Mouse (Mus musculus): ENCODE measurements around the gene Ptrh1. TPM values are rescaled to one million over a fixed set of nuclear protein-coding genes. Genes with fewer than 3 reads are reported as not detected.
A peak's percentile ranks its signal among the peaks of the same experiment; 100 is the strongest.

The Ptrh1 gene
- polyA plus RNA-seq, 1 experiment = 1.1 TPM

DNA sequence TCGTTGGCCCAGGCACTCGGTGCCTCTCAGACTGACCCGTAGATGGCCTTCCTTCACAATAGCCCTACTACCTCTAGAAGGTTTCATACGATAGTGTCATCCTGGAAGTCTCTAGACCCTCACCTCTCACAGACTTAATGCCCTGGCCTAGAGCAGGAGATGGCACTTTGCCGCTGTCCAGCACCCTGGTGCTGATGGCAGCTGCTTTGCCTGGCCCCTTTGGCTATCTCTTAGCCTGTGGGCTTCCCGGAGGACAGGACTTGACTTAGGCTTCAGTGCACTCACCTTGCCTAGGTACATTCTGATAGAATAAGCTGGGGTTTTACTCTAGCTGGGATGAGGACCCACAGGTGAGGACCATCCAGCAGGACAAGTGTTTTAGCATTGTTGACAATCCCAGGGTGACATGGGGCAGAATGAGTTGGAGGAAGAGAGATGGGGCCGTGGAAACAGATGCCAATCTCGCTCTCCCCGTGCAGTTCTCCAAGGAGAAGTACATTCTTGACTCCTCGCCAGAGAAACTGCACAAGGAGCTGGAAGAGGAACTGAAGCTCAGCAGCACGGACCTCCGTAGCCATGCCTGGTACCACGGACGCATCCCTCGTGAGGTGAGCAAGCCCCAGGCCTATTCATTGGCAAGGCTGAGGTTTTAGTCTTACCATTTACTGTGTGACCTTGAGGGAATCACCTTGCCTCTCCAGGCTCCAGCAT lies 31.2 kb upstream of the Ptrh1 start:
- H3K27ac ChIP-seq (replicated peaks; ENCODE audit: low read depth, low read length) = no peak overlapping the region
- H3K4me1 ChIP-seq (ENCODE audit: control insufficient read depth, insufficient read depth, insufficient read length, low read length) = peaks cover 13% of the 10 kb centered on the region
- H3K4me3 ChIP-seq (ENCODE audit: insufficient read depth, low read depth, low read length) = no peak overlapping the region

DNA sequence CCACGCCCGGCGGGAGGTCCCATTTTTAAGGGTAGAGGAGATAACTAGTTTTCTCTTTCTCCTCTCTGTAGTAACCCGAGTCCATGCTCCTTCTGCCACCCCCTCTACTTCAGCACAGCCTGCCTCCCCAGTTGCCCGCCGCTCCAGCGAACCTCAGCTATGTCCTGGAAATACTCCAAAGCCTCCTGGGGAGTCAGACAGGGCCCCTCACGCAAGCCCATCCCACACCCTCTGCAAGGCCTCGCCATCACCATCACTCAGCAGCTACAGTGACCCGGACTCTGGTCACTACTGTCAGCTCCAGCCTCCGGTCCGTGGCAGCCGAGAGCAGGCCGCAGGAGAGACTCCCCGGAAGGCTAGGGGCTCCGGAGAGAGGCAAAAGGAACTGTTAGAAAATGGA lies 26.5 kb upstream of the Ptrh1 start:
- H3K27ac ChIP-seq (replicated peaks; ENCODE audit: low read depth, low read length) = no peak overlapping the region
- no peak overlapping the region for H3K4me3 ChIP-seq (ENCODE audit: insufficient read depth, low read depth, low read length)
- no peaks in the 10 kb centered on the region for H3K4me1 ChIP-seq (ENCODE audit: control insufficient read depth, insufficient read depth, insufficient read length, low read length)

DNA sequence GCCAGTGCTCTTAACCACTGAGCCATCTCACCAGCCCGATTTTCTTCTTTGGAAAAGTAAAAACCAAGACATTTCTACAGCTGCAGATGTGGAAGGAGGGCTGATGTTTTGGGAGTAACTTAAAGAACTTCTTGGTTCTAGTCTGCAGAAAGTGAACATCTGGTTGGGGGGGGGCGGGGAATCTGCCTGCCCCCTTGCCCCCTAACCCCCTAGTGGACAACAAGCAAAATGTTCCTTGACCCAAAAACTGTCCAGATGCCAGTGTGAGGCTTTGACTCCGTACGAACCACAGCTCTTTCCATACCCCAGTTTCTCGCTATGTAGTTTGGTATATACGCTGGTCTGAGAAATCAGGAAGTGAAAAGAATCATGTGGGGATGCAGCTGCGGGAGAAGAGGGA lies 25.4 kb upstream of the Ptrh1 start:
- no peak overlapping the region for H3K4me3 ChIP-seq (ENCODE audit: insufficient read depth, low read depth, low read length)
- H3K4me1 ChIP-seq (ENCODE audit: control insufficient read depth, insufficient read depth, insufficient read length, low read length) = no peaks in the 10 kb centered on the region
- no peak overlapping the region for H3K27ac ChIP-seq (replicated peaks; ENCODE audit: low read depth, low read length)

DNA sequence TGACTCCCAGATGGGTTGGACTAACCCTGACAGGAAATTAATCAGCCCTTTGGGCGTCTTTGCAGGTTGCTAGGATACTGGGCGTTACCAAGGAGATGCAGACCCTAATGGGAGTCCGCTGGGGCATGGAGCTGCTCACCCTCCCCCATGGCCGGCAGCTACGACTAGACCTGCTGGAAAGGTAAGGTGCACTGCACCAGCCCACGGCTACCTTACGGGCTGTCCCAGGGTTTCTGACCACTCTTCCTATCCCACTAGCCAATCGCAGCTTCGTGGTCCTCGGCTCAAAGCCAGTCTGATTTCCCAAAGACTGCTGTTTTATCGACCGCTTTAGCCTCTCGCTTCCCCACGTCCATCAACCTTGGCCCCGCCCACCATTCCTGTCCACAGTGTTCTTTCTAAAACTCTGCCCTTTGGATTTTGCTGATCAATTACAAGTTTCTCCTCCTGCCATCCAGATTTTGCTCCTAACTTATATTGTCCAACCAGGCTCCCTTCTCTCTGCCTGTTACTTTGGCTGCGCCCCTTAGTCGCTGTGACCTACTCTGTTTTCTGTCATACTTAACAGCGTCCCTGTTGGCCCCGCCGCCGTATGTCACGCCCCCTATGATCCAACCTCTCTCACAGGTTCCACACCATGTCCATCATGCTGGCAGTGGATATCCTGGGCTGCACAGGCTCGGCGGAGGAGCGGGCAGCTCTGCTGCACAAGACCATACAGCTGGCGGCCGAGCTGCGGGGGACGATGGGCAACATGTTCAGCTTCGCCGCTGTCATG lies 24.5 kb upstream of the Ptrh1 start:
- Histone ChIP-seq H3K4me1 (ENCODE audit: control insufficient read depth, insufficient read depth, insufficient read length, low read length) (no peaks in the 10 kb centered on the region), H3K27ac (replicated peaks; ENCODE audit: low read depth, low read length) (no peak overlapping the region), H3K4me3 (ENCODE audit: insufficient read depth, low read depth, low read length) (peak overlapping the region; percentile 37)

DNA sequence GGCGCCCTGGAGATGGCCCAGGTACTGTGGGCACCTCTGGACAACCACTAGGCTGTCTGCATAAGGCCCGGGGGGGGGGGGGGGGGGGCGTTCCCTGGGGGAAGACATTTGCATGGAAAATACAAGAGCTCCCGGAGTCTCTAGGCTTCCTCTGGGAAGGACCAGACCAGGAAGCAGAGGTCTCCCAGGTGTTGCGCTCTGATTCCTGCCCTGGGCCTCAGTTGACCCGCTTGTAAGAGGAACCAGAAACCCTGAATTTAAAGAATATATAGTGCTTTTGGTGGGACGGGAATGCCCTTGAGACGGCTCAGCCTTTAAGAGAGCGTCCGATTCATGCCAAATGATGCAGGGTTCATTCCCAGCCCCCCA lies 23.9 kb upstream of the Ptrh1 start:
- Histone ChIP-seq H3K4me1 (ENCODE audit: control insufficient read depth, insufficient read depth, insufficient read length, low read length) (no peaks in the 10 kb centered on the region), H3K27ac (replicated peaks; ENCODE audit: low read depth, low read length) (no peak overlapping the region), H3K4me3 (ENCODE audit: insufficient read depth, low read depth, low read length) (no peak overlapping the region)

DNA sequence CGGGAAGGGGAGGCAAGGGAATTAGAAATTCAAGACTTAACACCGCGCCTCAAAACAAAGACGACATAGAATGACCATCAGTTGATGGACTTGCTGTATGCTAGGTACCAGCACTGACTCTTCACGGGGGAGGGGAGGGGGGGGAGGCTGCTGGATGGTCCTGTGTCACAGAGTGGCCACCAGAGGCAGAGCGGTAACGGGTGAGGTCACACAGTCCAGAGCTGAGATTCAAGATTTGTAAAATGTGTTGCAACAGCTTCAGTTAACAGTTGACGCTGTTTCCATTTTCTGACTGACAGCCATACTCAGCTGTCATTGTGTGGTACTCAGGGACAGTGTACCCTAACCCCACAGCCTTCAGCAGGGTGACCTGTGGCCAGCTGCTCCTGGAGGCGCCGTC lies 23.4 kb upstream of the Ptrh1 start:
- H3K4me3 ChIP-seq (ENCODE audit: insufficient read depth, low read depth, low read length) = no peak overlapping the region
- H3K4me1 ChIP-seq (ENCODE audit: control insufficient read depth, insufficient read depth, insufficient read length, low read length) = no peaks in the 10 kb centered on the region

GRCm38 (mm10) chr2:32756674-32757055 lies 18.9 kb upstream of the Ptrh1 start:
- Histone ChIP-seq H3K27ac (replicated peaks; ENCODE audit: low read depth, low read length) (no peak overlapping the region), H3K4me3 (ENCODE audit: insufficient read depth, low read depth, low read length) (no peak overlapping the region), H3K4me1 (ENCODE audit: control insufficient read depth, insufficient read depth, insufficient read length, low read length) (no peaks in the 10 kb centered on the region)

More for the DNA sequence above, 23.4 kb upstream of the Ptrh1 start:
- H3K27ac ChIP-seq (replicated peaks; ENCODE audit: low read depth, low read length) = no peak overlapping the region

- peak within 1 kb of the TSS; percentile 89 for H3K4me3 ChIP-seq (ENCODE audit: insufficient read depth, low read depth, low read length)
- H3K4me1 ChIP-seq (ENCODE audit: control insufficient read depth, insufficient read depth, insufficient read length, low read length) = no peaks in the 10 kb centered on the region
- peak within 1 kb of the TSS; percentile 80 for H3K27ac ChIP-seq (replicated peaks; ENCODE audit: low read depth, low read length)
Observed at GRCm38 (mm10) chr2:32757056-32757845, 18.3 kb upstream of the Ptrh1 start, which contains the start of gene Tor2a. TSS of gene Tor2a (plus strand) at chr2:32757234.

DNA sequence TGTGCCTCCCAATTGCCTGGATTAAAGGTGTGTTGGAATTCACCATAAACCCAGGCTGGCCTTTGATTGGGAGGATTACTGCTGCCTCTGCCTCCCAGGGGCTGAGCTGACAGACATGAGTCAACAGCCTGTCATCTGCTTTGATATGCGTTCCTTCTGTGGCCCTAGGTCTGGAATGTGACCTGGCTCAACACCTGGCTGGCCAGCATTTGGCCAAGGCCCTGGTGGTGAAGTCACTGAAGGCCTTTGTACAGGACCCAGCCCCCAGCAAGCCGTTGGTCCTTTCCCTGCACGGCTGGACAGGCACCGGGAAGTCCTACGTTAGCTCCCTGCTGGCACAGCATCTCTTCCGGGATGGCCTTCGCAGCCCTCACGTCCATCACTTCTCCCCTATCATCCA lies 17.1 kb upstream of the Ptrh1 start:
- Histone ChIP-seq H3K27ac (replicated peaks; ENCODE audit: low read depth, low read length) (no peak overlapping the region), H3K4me3 (ENCODE audit: insufficient read depth, low read depth, low read length) (no peak overlapping the region), H3K4me1 (ENCODE audit: control insufficient read depth, insufficient read depth, insufficient read length, low read length) (no peaks in the 10 kb centered on the region)

- H3K4me3 ChIP-seq (ENCODE audit: insufficient read depth, low read depth, low read length) = no peak overlapping the region
- no peaks in the 10 kb centered on the region for H3K4me1 ChIP-seq (ENCODE audit: control insufficient read depth, insufficient read depth, insufficient read length, low read length)
- H3K27ac ChIP-seq (replicated peaks; ENCODE audit: low read depth, low read length) = no peak overlapping the region
Observed at GRCm38 (mm10) chr2:32759001-32759400, 16.6 kb upstream of the Ptrh1 start.

DNA sequence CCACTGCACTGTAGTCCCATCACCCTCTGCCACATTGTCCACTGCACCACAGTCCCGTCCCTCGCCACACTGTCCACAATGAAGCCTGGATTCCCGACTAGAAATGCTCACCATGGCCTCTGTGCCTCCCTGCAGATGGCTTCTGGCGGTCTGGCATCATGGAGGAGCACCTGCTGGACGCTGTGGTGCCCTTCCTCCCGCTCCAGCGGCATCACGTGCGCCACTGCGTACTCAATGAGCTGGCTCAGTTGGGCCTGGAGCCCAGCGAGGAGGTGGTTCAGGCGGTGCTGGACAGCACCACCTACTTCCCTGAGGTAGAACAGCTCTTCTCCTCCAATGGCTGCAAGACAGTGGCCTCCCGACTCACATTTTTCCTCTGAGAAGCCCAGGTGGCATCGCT lies 14.2 kb upstream of the Ptrh1 start:
- Histone ChIP-seq H3K4me3 (ENCODE audit: insufficient read depth, low read depth, low read length) (no peak overlapping the region), H3K4me1 (ENCODE audit: control insufficient read depth, insufficient read depth, insufficient read length, low read length) (no peaks in the 10 kb centered on the region), H3K27ac (replicated peaks; ENCODE audit: low read depth, low read length) (no peak overlapping the region)

GRCm38 (mm10) chr2:32761859-32762258 lies 13.7 kb upstream of the Ptrh1 start:
- Histone ChIP-seq H3K4me3 (ENCODE audit: insufficient read depth, low read depth, low read length) (no peak overlapping the region), H3K4me1 (ENCODE audit: control insufficient read depth, insufficient read depth, insufficient read length, low read length) (no peaks in the 10 kb centered on the region), H3K27ac (replicated peaks; ENCODE audit: low read depth, low read length) (no peak overlapping the region)

DNA sequence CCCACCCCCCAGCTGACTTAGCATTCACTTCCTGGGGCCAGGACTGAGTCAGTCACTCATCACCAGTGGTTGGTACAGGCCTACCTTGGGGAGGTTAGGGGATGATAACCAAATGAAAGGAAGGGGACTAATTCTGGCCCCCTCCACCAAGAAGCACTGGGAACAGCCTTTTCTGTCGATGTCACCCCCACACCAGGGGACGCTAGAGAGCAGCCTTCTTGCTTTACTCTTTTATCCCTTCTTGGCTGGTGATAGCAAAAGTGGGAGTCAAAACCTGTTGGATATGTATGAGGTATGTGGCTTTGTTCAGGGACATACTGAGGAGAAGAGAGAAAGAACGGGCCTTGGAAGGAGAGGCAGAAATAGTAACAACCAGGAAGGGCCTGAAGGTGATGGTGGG lies 12.2 kb upstream of the Ptrh1 start:
- H3K27ac ChIP-seq (replicated peaks; ENCODE audit: low read depth, low read length) = no peak overlapping the region
- H3K4me3 ChIP-seq (ENCODE audit: insufficient read depth, low read depth, low read length) = no peak overlapping the region
- no peaks in the 10 kb centered on the region for H3K4me1 ChIP-seq (ENCODE audit: control insufficient read depth, insufficient read depth, insufficient read length, low read length)

- H3K4me3 ChIP-seq (ENCODE audit: insufficient read depth, low read depth, low read length) = no peak overlapping the region
- no peaks in the 10 kb centered on the region for H3K4me1 ChIP-seq (ENCODE audit: control insufficient read depth, insufficient read depth, insufficient read length, low read length)
- H3K27ac ChIP-seq (replicated peaks; ENCODE audit: low read depth, low read length) = no peak overlapping the region
Observed at GRCm38 (mm10) chr2:32767241-32767640, 8.3 kb upstream of the Ptrh1 start.

DNA sequence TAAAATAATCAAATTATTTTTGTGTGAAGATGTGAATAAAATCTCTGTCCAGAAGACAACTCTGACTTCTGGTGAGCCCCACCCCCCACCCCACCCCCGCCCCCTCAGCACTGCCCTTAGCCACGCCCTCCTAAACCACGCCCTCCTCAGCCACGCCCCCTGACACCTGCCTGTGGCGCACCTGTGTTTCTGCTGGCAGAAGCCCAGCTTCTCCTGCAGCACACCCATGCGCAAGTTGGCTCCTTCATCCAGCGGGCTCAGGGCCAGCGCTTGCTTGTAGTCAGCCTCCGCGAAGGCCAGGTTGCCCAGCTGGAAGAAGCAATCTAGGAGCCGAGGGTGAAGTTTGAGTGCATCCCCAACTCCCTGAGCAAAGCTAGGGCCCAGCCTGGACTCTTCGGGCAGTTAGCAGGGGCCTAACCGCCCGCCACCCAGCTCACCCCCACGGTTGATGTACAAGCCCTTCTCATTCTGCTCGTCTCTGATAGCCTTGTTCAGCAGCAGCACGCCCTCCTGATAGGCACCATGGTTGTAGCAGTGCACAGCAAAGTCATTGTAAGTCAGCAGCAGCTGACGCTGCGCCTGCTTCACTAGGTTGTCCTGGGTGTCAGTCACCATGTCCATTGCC lies 6.8 kb upstream of the Ptrh1 start:
- H3K4me3 ChIP-seq (ENCODE audit: insufficient read depth, low read depth, low read length) = no peak overlapping the region
- H3K27ac ChIP-seq (replicated peaks; ENCODE audit: low read depth, low read length) = no peak overlapping the region
- H3K4me1 ChIP-seq (ENCODE audit: control insufficient read depth, insufficient read depth, insufficient read length, low read length) = no peaks in the 10 kb centered on the region
